Mouse (Mus musculus) stomach, embryonic 16.5 days (tissue): ENCODE measurements around the gene Slc16a3. TPM values are rescaled to one million over a fixed set of nuclear protein-coding genes. Genes with fewer than 3 reads are reported as not detected.
A peak's percentile ranks its signal among the peaks of the same experiment; 100 is the strongest.

Experiments
- ATAC-seq: fragments of 200-750 bp; cut with Nextera tagmentation; 2 replicates; pipeline ENCODE4 v1.8.0; 2017; ENCODE audit warnings: moderate number of reproducible peaks, moderate TSS enrichment; ENCODE audit not compliant: insufficient read depth, low FRiP score
- H3K27ac ChIP-seq: fragments of 300-500 bp; sonication (generic); 2 replicates; pipeline ENCODE4 v1.5.1; 2014; ENCODE audit warnings: low read length
- H3K27me3 ChIP-seq: fragments of 300-500 bp; sonication (generic); 2 replicates; pipeline ENCODE4 v1.6.1; 2014; ENCODE audit warnings: low read length, control low read depth, mixed read lengths; ENCODE audit not compliant: control insufficient read depth, insufficient read depth
- H3K36me3 ChIP-seq: fragments of 300-500 bp; sonication (generic); 2 replicates; pipeline ENCODE4 v1.6.1; 2014; ENCODE audit warnings: low read length; ENCODE audit not compliant: control insufficient read depth, insufficient read depth
- H3K4me1 ChIP-seq: fragments of 300-500 bp; sonication (generic); 2 replicates; pipeline ENCODE4 v1.6.1; 2014; ENCODE audit warnings: low read length, control low read depth, mixed read lengths; ENCODE audit not compliant: control insufficient read depth, insufficient read depth
- H3K4me2 ChIP-seq: fragments of 300-500 bp; sonication (generic); 2 replicates; pipeline ENCODE4 v1.6.1; 2014; ENCODE audit warnings: low read depth, low read length, mixed read lengths
- H3K4me3 ChIP-seq: fragments of 300-500 bp; sonication (generic); replicated peaks from 2 replicates; pipeline ENCODE4 v1.5.1; 2014; ENCODE audit warnings: mild to moderate bottlenecking, low read length
- H3K9ac ChIP-seq: fragments of 300-500 bp; sonication (generic); 2 replicates; pipeline ENCODE4 v1.6.1; 2014; ENCODE audit warnings: low read length
- H3K9me3 ChIP-seq: fragments of 300-500 bp; sonication (generic); replicated peaks from 2 replicates; pipeline ENCODE4 v1.6.1; 2016; ENCODE audit warnings: low read length, control low read depth; ENCODE audit not compliant: control insufficient read depth
- WGBS: fragments of 180-500 bp; shearing (Covaris S2); extraction: QIAGEN DNeasy Blood & Tissue Kit; methylation state at CpG from one replicate; pipeline ENCODE4 v1.1.7; 2014; 5-methylcytosine and 5-hydroxymethylcytosine counted together
- polyA plus RNA-seq: library from polyadenylated mRNA; unstranded; fragments of >200 nt; fragmentation: Nextera tagmentation; extraction: Ambion mirVana; gene quantifications from 2 replicates; pipeline ENCODE4 v1.2.1, GENCODE M21; 2015

Slc16a3 gene
- polyA plus RNA-seq, 1 experiment from 2014 or later, result 64.3 TPM

GRCm38 (mm10) chr11:120916477-120916876 is 31.8 kb upstream of the Slc16a3 start:
- no peak for ATAC-seq
- no peak overlapping the region for H3K4me2 ChIP-seq
- 70% methylated on average over 3 of the region's 3 CpGs for WGBS
- no peaks in the 10 kb centered on the region for H3K27me3 ChIP-seq
- H3K9ac ChIP-seq, result no peak overlapping the region
- H3K27ac ChIP-seq, result no peak overlapping the region
- no peaks in the 10 kb centered on the region for H3K4me1 ChIP-seq
- no peaks in the 10 kb centered on the region for H3K9me3 ChIP-seq
- H3K4me3 ChIP-seq, result no peak overlapping the region
- no peaks in the 10 kb centered on the region for H3K36me3 ChIP-seq

GRCm38 (mm10) chr11:120917756-120918155 is 30.5 kb upstream of the Slc16a3 start:
- H3K4me1 ChIP-seq, result no peaks in the 10 kb centered on the region
- H3K27ac ChIP-seq, result no peak overlapping the region
- no peaks in the 10 kb centered on the region for H3K9me3 ChIP-seq
- H3K36me3 ChIP-seq, result no peaks in the 10 kb centered on the region
- H3K27me3 ChIP-seq, result no peaks in the 10 kb centered on the region
- ATAC-seq, result no peak
- WGBS, result 96% methylated on average over 5 of the region's 5 CpGs
- H3K4me3 ChIP-seq, result no peak overlapping the region
- no peak overlapping the region for H3K9ac ChIP-seq
- H3K4me2 ChIP-seq, result no peak overlapping the region

GRCm38 (mm10) chr11:120922528-120922927 is 25.8 kb upstream of the Slc16a3 start:
- Histone ChIP-seq H3K9ac (no peak overlapping the region), H3K4me3 (no peak overlapping the region), H3K27ac (no peak overlapping the region), H3K27me3 (no peaks in the 10 kb centered on the region), H3K4me1 (no peaks in the 10 kb centered on the region), H3K9me3 (no peaks in the 10 kb centered on the region), H3K4me2 (no peak overlapping the region), H3K36me3 (no peaks in the 10 kb centered on the region)
- ATAC-seq, result no peak
- WGBS, result 83% methylated on average over 3 of the region's 3 CpGs

- Histone ChIP-seq H3K27me3 (no peaks in the 10 kb centered on the region), H3K9me3 (no peaks in the 10 kb centered on the region), H3K4me2 (no peak overlapping the region), H3K36me3 (no peaks in the 10 kb centered on the region), H3K9ac (no peak overlapping the region), H3K27ac (no peak overlapping the region), H3K4me3 (no peak overlapping the region), H3K4me1 (peaks cover 3% of the 10 kb centered on the region; the same call in 1 of the 2 replicates)
- ATAC-seq, result no peak
- WGBS, result 91% methylated on average over 4 of the region's 4 CpGs
Measured at GRCm38 (mm10) chr11:120928468-120928867, 19.8 kb upstream of the Slc16a3 start.

- no peak for ATAC-seq
- H3K36me3 ChIP-seq, result no peaks in the 10 kb centered on the region
- H3K9ac ChIP-seq, result no peak overlapping the region
- 89% methylated on average over 4 of the region's 4 CpGs for WGBS
- H3K4me3 ChIP-seq, result no peak overlapping the region
- no peak overlapping the region for H3K27ac ChIP-seq
- peaks cover 3% of the 10 kb centered on the region; the same call in 1 of the 2 replicates for H3K4me1 ChIP-seq
- no peaks in the 10 kb centered on the region for H3K9me3 ChIP-seq
- no peaks in the 10 kb centered on the region; the same call in 1 of the 2 replicates for H3K27me3 ChIP-seq
- no peak overlapping the region for H3K4me2 ChIP-seq
Measured at GRCm38 (mm10) chr11:120931479-120931878, 16.8 kb upstream of the Slc16a3 start.

- peak; percentile 92 for ATAC-seq
Measured at GRCm38 (mm10) chr11:120932564-120933398, 15.5 kb upstream of the Slc16a3 start, which contains the start of gene Ccdc57. Ccdc57 (minus strand) TSS chr11:120932872.

GRCm38 (mm10) chr11:120937976-120938375 is 10.3 kb upstream of the Slc16a3 start:
- Histone ChIP-seq H3K36me3 (no peaks in the 10 kb centered on the region), H3K4me3 (no peak overlapping the region), H3K4me1 (no peaks in the 10 kb centered on the region), H3K27ac (no peak overlapping the region), H3K27me3 (no peaks in the 10 kb centered on the region; the same call in 1 of the 2 replicates), H3K9ac (no peak overlapping the region), H3K9me3 (no peaks in the 10 kb centered on the region), H3K4me2 (no peak overlapping the region)
- WGBS, result 86% methylated on average over 1 of the region's 1 CpGs
- no peak for ATAC-seq

More at GRCm38 (mm10) chr11:120932564-120933398, 15.5 kb upstream of the Slc16a3 start, which contains the start of gene Ccdc57:
- Histone ChIP-seq H3K27ac (no peak within 1 kb of the TSS), H3K36me3 (no peaks in the 10 kb centered on the region), H3K4me3 (peak within 1 kb of the TSS; percentile 82), H3K4me1 (peaks cover 3% of the 10 kb centered on the region; the same call in 1 of the 2 replicates), H3K4me2 (peak within 1 kb of the TSS; percentile 94), H3K9ac (peak within 1 kb of the TSS; percentile 79), H3K27me3 (no peaks in the 10 kb centered on the region; the same call in 1 of the 2 replicates), H3K9me3 (no peaks in the 10 kb centered on the region)
- WGBS, result 10% methylated on average over 44 of the region's 44 CpGs

- peak overlapping the region; percentile 52 for H3K27ac ChIP-seq
- H3K36me3 ChIP-seq, result no peaks in the 10 kb centered on the region
- WGBS, result 15% methylated on average over 4 of the region's 4 CpGs
- no peak overlapping the region for H3K4me2 ChIP-seq
- 0 out of 2 replicates have a peak, but pooled peaks have one; percentile 41 for ATAC-seq
- H3K9me3 ChIP-seq, result no peaks in the 10 kb centered on the region
- H3K9ac ChIP-seq, result no peak overlapping the region; the same call in 1 of the 2 replicates
- no peaks in the 10 kb centered on the region for H3K27me3 ChIP-seq
- H3K4me1 ChIP-seq, result no peaks in the 10 kb centered on the region
- no peak overlapping the region for H3K4me3 ChIP-seq
Measured at GRCm38 (mm10) chr11:120938795-120939194, 9.5 kb upstream of the Slc16a3 start.

- Histone ChIP-seq H3K4me2 (no peak overlapping the region), H3K9ac (no peak overlapping the region), H3K4me1 (no peaks in the 10 kb centered on the region), H3K27me3 (no peaks in the 10 kb centered on the region), H3K4me3 (no peak overlapping the region), H3K27ac (no peak overlapping the region), H3K36me3 (no peaks in the 10 kb centered on the region), H3K9me3 (no peaks in the 10 kb centered on the region)
- no peak for ATAC-seq
- WGBS, result 44% methylated on average over 6 of the region's 6 CpGs
Measured at GRCm38 (mm10) chr11:120939712-120940341, 8.5 kb upstream of the Slc16a3 start.
